Mouse (Mus musculus) adrenal gland, postnatal 36 days (tissue): ENCODE measurements around the gene Ear6. TPM values are rescaled to one million over a fixed set of nuclear protein-coding genes. Genes with fewer than 3 reads are reported as not detected.
A peak's percentile ranks its signal among the peaks of the same experiment; 100 is the strongest.
"Not testable (repeated sequence)": the region's sequence is repeated elsewhere in the genome, so short reads cannot be mapped to it uniquely, and the experiment has no call there.

Experiments
- DNase-seq, 2 experiments: peaks; one replicate each; pipeline ENCODE4 v3.0.0; 2021; ENCODE audit warnings: mixed read lengths in 1 of 2
- long read RNA-seq, 2 experiments: library from polyadenylated mRNA; stranded (forward); transcript quantifications; one replicate each; pipeline ENCODE4 v2.0.0; 2021; ENCODE audit warnings: borderline sequencing depth in 2 of 2
- total RNA-seq, 2 experiments: library from RNA; stranded (reverse); gene quantifications; 2 replicates each; pipeline ENCODE4 v1.2.3; 2021

Gene Ear6
- not detected for total RNA-seq
- long read RNA-seq, experiment 1, result 0 reads
- long read RNA-seq, experiment 2, result 0 reads

DNA sequence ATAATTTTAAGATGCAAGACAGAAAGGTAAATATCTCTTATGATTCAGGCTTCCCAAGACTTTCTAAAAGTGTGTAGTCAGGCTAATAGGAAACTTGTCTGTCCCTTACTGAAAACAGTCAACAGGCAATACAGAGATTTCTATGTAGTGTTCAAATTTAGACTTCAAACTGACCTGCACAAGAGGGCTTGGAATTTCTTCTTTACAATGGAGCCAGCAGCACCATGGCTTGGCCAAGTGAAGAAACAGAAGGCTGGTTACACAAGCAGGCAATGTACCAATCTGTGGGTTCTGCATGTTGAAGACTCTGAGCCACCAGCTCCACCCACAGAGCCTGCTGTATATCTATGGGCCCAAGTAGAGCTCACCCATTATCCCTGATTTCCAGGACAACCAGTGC lies at the start of gene Ear6:
TSS of gene Ear6 (plus strand) at position 301 of the 400 bp plus-strand sequence.
- DNase-seq, result no peak

DNA sequence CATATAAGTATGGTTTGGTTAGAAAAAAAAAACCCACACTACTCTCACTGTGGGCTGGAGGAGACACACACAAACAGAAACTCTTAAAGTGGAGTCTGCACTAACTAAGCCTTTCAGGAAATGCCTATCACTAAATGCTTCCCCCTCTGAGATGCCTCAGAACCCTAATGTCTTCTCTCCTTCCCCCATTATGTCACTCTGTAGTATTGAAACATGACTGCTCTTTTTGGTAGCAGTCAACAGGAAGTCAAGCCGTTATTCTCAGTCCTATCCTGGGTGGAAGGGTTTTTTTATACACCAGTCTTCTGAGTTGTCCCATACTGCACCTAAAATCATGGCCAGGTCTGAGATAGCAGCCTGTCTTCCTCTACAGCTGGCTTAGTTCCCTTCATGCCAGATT lies 26.9 kb upstream of the Ear6 start:
- no peak for DNase-seq

DNA sequence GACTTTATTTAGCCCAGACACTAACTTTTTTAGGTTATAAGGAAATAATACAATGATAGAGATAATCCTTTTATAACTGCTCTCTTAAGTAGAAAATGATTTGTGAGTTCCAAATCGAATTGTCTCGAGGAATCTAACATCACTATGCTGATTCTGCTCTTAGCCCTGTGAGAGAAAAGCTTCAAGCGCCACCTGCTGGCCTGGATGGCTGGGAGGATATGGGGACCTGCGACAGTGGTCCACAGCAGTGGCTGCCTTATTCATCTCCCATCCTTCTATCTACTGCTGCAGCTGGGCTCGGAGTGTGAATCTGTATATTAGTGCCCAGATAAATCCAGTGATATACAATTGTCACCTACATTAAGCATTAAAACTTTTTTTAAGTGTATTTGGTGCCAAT lies 25.7 kb upstream of the Ear6 start:
- peak; percentile 21 to 34 for DNase-seq

DNA sequence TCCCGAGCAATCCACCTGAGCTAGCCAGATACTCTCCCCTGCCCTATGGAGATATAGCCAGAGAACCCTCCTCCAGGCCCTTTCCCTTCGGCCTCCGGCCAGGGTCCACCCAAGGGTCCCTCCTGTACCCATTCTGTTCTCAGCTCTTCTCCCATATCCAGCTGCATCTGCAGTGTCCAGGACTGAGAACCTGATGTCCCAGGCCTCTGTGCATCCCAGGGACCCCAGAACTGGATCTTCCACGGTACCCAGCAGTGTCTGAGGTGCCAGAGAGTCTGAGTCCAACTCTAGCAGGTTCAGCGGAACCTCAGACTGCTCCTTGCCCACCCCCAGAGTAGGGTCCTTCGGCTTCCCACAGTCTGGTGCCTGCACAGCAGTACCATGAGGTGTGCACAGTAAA lies 24.3 kb upstream of the Ear6 start:
- DNase-seq, result no peak

DNA sequence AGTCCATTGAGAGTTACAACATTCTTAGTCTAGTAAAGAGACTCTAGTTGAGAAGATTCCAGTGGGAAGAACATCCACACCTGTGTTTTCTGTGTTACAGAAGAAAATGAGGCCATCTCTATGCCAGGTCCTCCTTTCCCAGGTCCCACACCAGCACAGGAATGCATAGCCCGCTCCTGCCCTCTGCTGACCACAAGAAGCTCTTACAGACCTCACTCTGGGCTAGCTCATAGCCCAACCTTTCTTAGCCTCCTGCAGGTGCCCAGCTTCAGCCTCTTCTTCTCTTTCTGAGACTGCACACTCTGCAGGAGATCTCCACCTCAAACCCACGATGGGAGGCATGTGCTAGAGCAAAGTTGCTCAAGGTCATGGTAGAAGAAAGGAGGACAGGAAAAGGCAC lies 15.0 kb upstream of the Ear6 start:
- DNase-seq, result peak in 1 of 2 experiments; percentile 19

DNA sequence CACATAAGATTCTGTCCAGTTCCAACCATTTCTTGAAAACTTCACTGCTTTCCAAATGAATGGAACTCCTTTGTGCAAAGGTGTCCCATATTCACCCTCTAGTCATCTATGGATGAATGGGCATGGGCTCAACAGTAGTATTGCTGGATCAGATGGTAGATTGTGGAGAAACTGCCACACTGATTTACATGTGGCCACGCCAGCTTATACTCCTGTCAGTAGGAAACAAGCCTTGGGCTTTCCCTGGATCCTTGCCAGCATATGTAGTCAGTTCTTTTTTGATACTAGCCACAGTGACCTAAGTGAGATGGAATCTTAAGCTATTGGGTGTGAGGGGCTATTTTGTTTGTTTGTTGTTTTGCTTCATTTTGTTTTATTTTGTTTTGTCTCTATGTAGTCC lies 11.2 kb upstream of the Ear6 start:
- no peak for DNase-seq

DNA sequence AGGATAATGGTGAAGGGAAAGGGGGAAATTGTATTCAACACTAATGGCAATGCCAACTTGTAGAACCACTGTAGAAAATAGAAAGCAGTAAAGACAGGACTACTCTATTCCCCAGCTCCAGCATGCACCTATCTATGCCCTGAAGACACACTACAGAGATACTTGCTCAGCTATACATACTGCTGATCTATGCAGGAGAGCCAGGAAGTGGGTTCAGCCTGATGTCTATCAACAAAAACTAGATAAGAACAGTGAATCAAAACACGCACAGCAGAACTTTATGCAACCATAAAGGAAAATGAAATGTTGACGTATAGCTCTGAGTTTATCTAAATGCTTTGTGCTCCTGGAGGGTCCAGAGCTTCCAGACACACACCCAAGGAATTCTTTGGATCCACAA lies 10.7 kb upstream of the Ear6 start:
- DNase-seq, result no peak

DNA sequence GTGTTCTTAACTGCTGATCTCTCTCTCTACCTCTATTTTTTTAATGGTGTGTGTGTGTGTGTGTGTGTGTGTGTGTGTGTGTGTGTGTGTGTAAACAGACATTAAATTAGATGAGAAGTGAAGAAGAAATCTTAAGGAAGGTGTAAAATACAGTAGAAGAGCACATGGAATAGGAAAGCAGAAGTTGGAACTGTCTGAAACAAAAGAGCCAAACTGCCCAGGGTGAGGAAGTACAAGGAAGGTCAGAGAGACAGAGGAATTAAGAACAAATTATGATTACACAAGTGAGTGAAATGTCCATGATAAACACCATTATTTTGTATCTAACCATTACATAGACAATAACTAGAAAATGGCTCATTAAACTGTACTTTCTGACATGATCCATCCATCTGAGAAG lies 9.6 kb upstream of the Ear6 start:
- DNase-seq, result no peak

DNA sequence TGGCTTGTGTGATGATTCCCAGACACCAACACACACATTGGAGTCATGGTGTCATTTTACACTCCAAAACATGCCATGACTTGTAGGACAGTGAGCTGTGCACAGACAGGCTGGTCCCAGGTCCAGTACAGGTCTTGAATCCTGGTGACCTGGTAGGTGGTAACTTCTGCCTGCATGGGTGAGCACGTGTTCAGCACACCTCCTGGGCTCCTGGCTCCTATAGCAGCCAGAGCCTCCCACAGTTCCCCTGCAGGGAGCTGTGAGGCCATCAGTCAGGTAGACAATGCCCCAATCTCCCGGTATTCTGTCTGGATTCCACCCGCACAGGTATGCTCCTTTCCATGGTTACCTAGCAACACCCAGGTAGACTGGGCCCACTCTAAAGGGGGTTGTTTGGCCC lies 6.9 kb upstream of the Ear6 start:
- no peak for DNase-seq

DNA sequence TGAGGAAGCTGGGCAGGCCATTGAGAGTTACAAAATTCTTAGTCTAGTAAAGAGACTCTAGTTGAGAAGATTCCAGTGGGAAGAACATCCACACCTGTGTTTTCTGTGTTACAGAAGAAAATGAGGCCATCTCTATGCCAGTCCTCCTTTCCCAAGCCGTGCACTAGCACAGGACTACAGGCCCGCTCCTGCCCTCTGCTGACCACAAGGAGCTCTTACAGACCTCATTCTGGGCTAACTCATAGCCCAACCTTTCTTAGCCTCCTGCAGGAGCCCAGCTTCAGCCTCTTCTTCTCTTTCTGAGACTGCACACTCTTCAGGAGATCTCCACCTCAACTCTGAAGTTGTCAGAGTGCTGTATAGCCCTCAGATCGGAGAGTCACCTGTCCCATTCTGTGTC lies 2.5 kb upstream of the Ear6 start:
- DNase-seq, result peak; percentile 12 to 39

DNA sequence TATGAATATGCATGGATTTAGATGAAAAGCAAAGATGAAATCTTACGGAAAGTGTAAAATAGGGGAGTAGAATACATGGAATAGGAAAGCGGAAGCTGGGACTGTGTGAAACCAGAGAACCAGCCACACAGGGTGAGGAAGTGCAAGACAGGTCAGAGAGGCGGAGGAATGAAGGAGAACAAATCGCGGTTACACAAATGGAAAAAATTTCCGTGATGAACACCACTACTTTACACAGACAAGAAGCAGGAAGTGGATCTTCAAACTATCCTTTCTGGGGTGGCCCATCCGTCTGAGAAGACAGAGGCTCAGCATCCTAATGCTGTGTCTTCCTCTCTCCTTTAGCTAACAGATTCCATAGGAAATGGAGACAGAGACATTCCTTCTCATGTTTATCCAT lies 1.8 kb downstream of the Ear6 start:
- not testable (repeated sequence) for DNase-seq

DNA sequence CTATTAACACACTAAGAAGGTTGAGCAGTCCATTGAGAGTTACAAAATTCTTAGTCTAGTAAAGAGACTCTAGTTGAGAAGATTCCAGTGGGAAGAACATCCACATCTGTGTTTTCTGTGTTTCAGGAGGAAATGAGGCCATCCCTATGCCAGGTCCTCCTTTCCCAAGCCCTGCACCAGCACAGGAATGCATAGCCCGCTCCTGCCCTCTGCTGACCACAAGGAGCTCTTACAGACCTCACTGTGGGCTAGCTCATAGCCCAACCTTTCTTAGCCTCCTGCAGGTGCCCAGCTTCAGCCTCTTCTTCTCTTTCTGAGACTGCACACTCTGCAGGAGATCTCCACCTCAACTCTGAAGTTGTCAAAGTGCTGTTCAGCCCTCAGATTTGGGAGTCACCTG lies 10.1 kb downstream of the Ear6 start:
- peak; percentile 37 to 54 for DNase-seq

DNA sequence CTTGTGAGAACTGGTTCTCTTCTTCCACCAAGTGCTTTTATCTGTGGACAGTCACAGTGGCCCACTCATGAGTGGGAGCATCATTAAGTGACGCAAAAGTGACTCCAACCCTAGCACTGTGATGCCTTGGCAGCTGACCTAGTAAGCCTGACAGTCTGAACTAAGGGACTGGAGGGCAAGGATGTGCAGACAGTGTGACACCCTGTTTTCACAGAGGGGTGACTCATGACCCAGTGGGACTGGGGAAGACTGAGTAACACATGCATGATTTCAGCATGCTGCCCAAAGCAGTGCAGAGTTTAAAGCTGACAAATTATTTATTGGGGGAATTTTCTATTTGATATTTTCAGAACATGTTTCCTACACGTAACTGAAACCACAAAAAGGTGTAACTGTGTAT lies 17.3 kb downstream of the Ear6 start:
- DNase-seq, result peak; percentile 57 to 67

DNA sequence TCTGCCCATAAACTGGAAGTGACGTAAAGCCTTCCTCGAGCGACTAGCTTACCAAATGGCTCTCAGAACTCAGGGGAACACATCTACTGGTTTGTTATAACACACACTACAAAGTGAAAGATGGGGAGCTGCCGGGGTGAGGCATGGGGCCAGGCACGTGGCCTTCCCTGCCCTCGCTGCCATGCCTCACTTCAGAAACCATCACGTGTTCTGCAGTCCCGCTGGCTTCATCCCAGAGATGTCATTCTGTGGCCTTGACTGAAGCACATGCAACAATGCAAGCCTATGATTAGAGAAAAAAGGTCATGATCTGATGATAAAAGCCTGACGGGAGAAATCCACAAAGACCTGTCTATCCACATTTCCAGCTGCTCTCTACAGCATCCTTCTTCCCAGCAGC lies 18.2 kb downstream of the Ear6 start:
- DNase-seq, result peak; percentile 84 to 88

DNA sequence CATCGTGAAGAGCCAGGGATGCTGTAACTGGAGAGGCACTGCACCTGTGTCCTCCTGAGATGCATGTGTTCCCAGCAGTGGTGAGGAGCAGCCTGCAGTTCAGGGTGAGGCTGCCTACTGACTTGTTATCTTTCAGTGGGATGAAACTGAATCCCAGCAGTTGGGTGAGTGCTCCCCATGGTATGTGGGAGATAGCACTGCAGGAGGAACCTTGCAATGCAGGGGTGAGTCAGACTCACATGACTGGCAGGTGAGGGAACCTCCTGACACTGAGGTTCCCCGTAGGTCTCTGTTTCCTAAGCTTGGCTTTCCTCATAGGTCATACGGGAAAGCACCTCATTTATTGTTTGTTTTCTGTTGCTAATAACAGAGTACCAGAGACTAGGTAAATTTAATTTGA lies 24.0 kb downstream of the Ear6 start:
- DNase-seq, result no peak

DNA sequence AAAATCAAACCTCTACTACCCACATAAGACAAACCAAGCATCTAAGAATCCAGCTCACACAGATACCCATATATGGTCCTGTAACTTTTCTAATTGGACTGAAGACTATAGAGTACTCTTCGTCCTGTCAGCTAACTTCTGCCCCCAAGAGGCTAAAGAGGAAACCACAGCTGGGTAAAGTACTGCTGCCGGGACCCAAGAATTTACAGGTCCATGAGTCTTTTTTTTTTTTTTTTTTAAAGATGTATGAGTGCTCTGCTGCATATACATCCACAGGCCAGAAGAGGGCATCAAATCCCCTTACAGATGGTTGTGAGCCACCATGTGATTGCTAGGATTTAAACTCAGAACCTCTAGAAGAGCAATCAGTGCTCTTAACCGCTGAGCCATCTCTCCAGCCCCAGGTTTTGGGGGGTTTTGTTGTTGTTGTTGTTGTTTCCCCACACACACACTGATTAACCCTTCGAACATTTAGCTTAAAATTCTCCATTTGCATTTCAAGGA lies 30.1 kb downstream of the Ear6 start:
- peak; percentile 77 to 84 for DNase-seq

DNA sequence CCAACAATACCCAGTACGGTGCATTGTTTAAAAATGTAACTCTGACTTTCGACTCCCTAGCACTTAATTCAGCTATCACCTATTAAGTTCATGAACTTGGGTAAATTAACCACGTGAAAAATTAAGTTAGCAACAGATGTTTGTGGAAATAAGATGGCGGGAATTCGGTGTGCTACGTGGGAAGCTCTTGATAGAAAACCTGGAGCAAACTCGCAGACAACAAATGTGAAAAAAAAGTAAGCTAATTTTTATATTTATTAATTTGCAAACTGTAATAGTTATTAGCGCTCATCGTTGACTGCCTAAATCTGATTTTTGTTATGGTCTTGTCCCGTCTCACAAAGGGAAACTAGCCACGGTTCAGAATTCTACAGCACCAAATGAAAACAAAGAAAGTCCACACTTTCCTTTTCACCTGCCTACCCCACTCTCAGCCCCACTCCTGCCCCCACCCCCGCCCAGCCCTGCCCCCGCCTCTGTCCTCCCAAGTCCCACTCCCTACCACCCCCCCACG lies 30.6 kb downstream of the Ear6 start:
- no peak for DNase-seq

DNA sequence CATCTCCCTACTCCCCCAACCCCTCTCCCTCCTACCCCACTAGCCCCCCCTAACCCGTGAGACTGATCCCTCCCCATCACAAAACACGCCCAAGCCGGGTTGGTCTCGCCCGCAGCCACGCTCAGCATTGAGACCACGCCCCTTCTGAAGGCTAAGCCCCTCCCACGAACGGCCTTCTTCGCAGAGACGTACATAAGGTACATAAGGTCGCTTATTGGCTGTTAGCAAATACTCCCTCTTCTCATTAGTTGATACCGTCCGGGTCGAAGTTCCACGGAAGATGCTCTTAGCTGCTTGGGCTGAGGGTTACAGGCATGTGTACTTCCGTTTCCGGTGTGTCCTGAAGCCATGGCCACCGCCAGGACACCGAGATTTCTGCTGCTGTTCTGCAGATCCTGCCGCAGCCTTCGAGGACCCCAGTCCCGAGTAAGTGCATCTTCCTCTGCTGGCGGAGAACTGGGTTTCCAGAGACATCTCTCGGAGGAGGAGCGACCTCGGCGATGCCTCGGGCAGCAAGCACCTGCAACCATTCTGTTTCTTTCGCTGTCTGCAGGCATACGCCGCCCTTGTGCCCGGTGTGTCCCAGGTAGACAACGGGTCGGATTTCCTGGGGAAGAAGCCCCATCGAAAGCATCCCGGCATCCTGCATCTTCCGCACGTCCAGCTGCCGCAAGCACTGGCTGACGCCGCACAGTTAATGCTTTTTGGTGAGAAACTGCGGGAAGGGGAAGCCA lies 31.3 kb downstream of the Ear6 start, which contains the start of gene Mettl17:
TSS of gene Mettl17 (plus strand) at position 245 of the 734 bp plus-strand sequence.
- peak; percentile 96 for DNase-seq

DNA sequence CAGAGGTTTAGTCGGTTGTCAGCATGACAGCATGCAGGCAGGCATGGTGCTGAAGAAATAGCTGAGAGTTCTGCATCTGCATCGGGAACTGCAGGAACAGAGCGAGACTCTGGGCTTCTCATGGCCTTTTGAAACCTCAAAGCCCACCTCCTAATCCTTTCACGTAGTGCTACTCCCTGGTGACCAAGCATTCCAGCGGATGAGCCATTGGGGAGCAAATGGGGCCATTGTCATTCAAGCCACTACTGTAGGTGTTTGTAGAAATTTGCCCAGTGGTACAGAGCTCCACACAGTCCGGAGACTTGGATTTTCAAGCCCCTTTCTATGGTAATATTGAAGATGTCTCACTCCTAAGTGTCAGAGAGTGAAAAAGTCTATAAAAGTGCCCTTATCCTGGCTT lies 32.6 kb downstream of the Ear6 start:
- DNase-seq, result no peak

DNA sequence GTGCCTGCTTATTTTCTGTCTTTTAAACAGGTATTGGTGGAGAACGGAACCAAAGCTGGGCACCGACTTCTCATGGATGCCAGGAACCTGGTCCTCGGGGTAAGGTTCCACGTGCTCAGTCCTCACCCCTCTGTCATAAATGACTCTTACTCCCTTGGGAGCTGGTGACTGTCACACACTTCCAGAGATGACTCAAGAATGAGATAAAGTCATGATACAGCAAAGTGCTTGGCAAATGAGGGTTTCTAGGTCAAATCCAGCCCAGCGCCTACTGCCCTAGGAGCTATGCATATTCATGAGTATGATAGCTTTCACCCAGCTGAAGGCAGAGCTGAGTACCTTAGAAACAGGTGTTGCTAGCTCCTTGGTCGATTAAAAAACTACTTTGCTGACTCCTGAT lies 36.3 kb downstream of the Ear6 start:
- DNase-seq, result peak in 1 of 2 experiments; percentile 27

DNA sequence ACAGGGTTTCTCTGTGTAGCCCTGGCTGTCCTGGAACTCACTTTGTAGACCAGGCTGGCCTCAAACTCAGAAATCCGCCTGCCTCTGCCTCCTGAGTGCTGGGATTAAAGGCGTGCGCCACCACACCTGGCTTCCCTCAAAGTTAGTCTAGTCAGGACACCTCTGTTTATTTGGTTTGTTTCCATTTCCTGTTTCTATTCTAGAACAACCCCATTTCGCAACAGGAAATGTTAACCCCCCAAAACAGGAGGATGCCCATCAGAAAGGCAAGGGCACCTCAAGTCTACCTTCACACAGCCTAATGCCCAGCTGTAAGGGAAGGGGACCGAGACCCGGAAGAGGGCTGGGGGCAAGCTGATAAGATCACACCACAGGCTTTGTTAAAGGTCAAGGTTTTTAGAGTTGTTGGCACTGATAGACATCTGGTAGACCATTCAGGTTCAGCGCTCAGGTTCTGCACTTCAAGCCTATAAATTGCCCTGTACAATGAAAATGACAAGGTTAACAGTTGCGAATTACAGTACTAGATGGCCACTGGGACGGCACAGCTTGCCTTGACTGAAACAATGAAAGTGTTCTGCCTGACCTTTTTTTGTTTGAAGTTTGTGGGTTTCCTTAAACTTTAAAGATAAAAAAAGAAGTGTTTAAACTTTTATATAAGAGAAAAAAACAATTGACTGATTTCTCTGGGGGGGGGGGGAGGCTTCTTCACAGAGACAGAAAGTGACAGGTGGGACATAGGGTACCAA lies 38.9 kb downstream of the Ear6 start, which contains the start of gene Slc39a2:
TSS of gene Slc39a2 (plus strand) at position 699 of the 749 bp plus-strand sequence.
- DNase-seq, result no peak

DNA sequence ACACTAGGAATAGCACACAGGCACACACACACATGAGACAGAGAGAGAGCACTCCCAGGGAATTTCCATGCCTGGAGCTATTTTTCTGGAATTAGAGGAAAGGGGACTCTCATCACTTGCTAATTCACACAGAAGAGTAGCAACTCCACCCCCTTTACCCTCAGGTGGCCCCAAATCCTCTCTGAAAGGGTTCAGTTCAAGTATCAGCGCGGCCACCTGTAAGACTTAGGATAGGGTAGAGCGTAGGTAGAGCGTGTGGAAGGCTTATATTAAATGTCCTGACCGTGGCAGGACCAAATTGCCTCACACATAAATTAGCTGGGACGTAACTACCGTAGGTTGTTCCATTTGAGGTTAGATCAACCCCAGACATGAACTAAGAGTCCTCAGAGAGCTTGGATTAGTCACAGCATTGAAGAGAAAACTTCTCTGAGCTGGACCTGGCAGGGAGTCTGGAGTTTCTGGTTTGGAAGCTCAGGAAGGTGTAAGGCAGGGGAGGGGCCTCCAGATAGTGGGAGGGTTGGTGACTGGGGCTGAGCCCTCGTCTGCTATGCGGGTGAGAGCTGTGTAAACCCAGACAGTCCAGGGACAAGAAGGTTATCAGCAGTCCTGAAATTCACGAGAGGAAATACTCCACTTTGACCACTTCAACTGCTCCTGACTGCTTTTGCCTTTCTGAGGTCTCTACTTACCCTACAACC lies 39.7 kb downstream of the Ear6 start:
- no peak for DNase-seq
